Mouse (Mus musculus) layer of hippocampus, postnatal 25 days (tissue): Measurements from ENCODE around the gene Ino80e. TPM values are rescaled to one million over a fixed set of nuclear protein-coding genes. Genes with fewer than 3 reads are reported as not detected.

Source experiments
- DNase-seq, 2 experiments: peaks; one replicate each; pipeline ENCODE4 v3.0.0; 2022; ENCODE audit warnings: mixed read lengths in 2 of 2, low spot score in 1 of 2; ENCODE audit errors: extremely low spot score in 1 of 2
- total RNA-seq, 2 experiments: library from RNA; stranded (reverse); gene quantifications; 2 replicates each; pipeline ENCODE4 v1.2.3; 2021

Gene Ino80e
- total RNA-seq, 2 experiments from 2014 or later = 50.7 to 51.7 TPM

GRCm38 (mm10) chr7:126856741-126857420 lies 5.3 kb downstream of the Ino80e start:
- DNase-seq = no peak

DNA sequence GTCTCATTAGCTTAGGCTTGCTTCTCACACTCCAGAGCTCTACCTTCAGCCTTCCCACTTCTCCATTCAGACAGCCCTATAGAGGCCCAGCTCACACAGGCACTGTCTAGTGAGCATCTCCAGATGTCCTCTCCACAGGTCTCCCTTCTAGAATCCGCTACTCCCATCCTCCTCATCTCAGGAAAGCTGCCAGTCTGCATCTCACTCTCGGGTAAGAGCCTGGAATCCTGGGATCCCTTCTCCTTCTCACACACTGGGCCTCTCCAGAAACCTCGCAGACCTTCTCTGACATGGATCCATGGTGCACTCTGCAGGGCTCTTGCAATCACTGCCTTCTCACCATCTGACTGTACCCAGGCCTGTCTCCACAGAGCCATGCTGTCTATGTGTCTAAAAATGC lies 6.5 kb downstream of the Ino80e start:
- no peak for DNase-seq

GRCm38 (mm10) chr7:126853454-126853853 lies 8.7 kb downstream of the Ino80e start:
- no peak for DNase-seq

DNA sequence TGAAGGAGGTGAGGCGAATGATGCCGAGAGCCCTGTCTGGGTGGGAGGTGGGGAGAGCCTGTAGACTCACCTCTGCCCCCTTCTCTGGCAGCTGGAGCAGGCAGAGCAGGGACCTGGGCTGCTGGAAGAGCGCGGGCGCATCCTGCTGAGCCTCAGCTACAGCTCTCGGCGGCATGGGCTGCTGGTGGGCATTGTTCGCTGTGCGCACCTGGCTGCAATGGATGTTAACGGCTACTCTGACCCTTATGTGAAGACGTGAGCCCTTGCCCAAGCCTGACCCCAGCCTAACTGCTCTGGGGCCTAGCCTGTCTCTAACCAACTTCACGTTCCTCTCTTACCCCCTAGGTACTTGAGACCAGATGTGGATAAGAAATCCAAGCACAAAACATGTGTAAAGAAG lies 11.0 kb downstream of the Ino80e start:
- DNase-seq = no peak

DNA sequence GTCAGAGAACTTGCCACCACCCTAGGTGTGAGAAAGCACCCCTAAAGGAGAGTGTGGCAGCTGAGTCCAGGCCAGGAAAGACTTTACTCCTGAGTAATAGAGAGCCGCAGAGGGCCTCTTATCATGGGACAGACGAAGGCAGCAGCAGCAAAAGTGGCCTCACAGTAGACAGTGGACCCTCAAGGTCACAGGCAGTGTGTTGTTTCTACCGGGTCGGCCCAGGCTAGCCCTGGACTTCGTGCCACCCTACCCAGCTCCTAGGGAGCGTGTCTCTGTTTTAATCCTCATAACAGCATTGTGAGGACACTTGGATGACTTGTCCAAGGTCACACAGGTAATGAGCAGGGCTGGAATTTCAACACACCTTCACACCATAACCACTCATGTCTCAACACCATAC lies 12.0 kb downstream of the Ino80e start:
- DNase-seq = no peak

- DNase-seq = no peak
Observed at GRCm38 (mm10) chr7:126848794-126849193, 13.4 kb downstream of the Ino80e start.

- DNase-seq = no peak
Observed at GRCm38 (mm10) chr7:126847421-126848398, 14.5 kb downstream of the Ino80e start.

DNA sequence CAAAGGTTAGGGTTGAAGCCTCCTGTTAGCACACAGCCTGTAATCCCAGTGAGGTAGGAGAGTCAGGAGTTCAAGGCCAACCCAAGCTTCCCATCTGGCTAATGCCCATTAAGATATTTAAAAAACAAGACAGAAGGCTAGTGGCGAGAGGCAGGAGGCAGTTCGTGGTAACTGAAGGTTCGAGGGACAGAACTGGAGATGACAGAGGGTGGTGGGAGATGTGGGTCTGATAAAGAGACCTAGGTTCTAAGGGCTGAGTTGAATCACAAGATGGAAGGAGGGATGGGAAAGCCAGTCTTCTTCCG lies 15.1 kb downstream of the Ino80e start, which contains the start of gene Doc2a:
Gene Doc2a, plus strand, starts transcription at position 301 of the 305 bp plus-strand sequence.
- DNase-seq = no peak

GRCm38 (mm10) chr7:126845516-126845915 lies 16.7 kb downstream of the Ino80e start:
- no peak for DNase-seq

- DNase-seq = no peak
Observed at GRCm38 (mm10) chr7:126843276-126843675, 18.9 kb downstream of the Ino80e start.

GRCm38 (mm10) chr7:126833294-126833693 lies 28.9 kb downstream of the Ino80e start:
- DNase-seq = no peak

- DNase-seq = peak; percentile 67 to 82
Observed at GRCm38 (mm10) chr7:126832036-126832598, 30.1 kb downstream of the Ino80e start.

- DNase-seq = no peak
Observed at GRCm38 (mm10) chr7:126831539-126831938, 30.6 kb downstream of the Ino80e start, which contains the start of gene 4930451I11Rik. TSS of gene 4930451I11Rik (minus strand) at chr7:126831639.

DNA sequence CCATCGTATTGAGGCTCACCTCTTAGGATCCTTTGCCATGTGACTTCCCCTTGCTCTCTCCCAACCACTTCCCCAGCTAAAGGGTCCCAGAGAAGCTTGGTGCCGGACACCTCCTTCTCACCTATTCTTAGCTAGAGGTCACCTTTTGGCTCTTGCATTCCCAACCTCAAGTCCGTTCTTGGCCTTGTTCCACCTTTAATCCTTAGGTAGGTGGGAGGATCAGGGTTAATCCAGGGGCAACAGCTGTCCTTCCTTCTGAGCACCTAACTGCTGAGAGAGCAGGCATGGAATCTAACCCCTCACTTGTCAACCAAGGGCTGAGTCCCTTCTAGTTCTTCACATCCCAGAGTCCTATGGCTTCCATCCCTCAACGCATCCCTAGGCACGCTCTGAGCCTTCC lies 36.2 kb downstream of the Ino80e start:
- no peak for DNase-seq

DNA sequence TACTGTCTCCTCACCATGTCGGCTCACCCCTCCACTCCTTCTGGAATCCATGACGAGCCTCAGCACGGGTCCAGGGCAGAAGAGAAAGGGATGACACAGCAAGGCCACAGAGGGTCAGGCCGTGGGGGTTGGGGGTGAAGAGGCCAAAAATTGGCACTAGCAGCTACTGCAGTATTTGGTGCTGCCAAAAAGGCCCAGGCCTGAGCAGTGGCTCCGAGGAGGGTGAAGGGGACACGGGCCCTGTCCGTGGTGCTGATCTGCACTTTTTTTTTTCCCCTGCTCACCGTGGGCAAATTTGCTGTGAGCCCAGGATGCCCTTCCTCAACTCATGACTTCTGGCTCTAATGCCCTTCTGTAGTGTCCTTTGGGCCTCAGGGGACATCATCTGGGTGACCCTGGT lies 36.8 kb downstream of the Ino80e start:
- DNase-seq = no peak

DNA sequence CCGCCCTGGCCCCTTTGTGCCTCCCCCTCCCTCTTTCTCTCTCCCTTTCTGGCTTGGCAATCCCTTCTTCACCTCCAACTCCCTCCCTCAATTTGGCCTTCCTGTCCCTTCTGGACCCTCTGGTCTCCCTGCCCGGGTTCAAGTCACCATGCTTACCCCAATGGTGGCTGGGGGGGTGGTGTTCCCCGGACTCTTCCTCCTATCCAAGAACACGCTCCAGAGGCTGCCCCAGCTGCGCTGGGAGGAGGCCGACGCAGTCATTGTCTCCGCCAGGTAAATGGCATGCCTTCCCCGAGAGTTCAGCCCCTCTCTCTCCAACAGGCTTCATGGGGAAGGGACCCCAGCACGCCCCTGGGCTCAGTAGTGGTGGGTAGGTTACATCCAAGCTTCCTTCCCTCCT lies 38.2 kb downstream of the Ino80e start:
- DNase-seq = no peak

GRCm38 (mm10) chr7:126823202-126823711 lies 38.9 kb downstream of the Ino80e start:
- peak in 1 of 2 experiments; percentile 26 for DNase-seq

DNA sequence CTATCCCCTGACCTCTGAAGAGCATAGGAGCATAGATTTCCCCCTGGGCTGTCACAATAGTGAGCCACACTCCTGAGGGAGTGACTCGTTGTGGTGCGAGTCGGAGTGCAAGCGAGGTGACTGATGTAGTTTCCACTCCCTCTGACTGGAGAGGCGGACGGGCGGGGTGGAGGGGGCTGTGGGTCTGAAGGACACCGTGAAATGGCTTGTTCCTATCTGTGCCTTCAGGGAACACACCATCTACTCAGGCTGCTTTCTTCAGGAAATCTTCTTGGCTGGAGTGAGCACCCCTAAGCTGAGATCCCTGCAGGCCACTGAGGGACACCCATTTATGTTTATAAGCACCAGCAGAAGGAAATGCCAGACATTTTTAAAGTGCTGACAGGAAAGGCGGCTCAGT lies 39.4 kb downstream of the Ino80e start:
- peak in 1 of 2 experiments; percentile 31 for DNase-seq

DNA sequence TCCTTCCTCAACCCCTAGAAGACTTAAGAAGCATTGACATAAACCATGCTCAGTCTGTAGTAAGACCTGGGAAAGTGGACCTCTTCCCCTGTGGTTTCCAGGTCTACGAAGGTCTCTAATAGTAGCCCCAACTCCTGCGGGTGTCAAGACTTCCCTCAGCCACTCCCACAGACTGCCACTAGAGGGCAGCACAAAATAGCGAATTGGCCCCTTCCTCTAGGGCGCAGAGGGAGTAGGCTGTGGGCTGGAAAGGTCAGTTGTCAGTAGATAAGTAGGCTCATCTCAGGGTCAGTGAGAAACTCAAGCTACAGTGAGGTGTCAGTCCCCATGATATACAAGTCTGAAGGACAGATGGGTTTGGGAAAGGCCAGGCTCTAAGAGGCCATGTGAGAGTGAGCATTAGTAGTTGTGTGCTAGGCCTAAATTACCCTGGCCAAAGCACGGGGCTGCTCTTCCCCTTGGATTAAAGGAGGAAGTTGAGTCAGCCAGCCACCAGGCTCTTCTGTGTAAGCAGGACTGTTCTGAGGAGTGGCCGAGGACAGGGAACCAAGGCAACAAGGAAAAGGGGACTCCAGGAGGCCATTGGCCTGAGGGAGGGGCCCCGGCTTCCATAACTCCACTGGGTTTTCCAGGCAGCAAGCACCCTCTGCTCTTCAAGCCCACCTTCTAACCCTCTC lies 40.2 kb downstream of the Ino80e start:
- DNase-seq = peak; percentile 64 to 92

DNA sequence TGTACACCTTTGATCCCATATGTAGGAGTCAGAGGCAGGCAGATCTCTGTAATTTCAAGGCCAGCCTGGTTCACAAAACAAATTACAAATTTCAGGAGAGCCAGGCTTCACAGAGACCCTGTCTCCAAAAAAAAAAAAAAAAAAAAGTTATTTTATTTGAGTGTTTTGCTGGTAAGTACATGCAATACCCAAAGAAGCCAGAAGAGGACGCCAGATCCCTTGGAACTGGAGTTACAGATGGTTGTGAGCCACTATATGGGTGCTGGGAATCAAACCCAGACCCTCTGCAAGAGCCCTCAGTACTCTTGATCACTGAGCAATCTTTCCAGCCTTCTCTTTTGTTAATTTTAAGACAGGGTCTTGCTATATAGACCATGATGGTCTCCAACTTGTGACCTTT lies 43.4 kb downstream of the Ino80e start:
- no peak for DNase-seq
